Mouse (Mus musculus) embryo, embryonic 10 days (tissue): ENCODE results near the gene Spaca4.

Experiments
- DNase-seq: peaks from one replicate; pipeline ENCODE4 v3.0.0-alpha.2; 2015; ENCODE audit warnings: low spot score

Gene Spaca4

GRCm38 (mm10) chr7:45712022-45712757, 13.4 kb downstream of the Spaca4 start:
- no peak for DNase-seq

DNA sequence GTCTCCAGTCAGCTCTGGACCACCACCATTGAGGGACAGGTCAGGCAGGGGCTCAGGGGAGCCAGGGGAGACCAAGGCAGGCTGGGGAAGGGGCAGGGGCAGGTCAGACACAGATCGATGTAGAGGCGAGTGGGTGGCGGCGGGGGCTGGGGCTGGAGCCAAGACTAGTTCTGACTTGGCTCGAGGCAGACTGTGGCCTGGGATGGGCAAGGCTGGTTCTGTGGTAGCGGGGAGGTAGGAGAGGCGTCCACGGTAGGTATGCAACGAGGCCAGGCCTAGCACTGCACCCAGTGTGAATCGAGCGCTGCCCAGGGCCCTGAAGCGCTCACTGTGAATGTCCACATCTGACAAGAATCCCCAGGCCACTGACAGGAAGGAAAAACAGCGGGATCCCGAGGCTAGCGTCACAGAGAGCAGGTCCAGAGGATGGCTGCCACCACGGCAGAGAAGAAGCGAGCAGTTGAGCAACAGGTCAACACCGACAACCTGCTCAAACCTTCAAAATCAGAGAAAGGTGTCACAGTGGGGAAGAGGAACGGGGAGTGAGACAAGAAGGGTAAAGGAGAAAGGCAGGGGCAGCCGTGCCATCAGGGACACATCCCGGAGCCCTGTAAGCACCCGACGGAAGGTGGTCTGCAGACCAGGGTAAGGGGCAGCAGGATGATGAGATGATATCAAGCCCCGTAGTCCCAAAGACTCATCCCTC, 14.1 kb downstream of the Spaca4 start:
- no peak for DNase-seq

GRCm38 (mm10) chr7:45710477-45711191, 15.0 kb downstream of the Spaca4 start:
- DNase-seq = no peak

- no peak for DNase-seq
Measured at GRCm38 (mm10) chr7:45709677-45710355, 15.8 kb downstream of the Spaca4 start.

- peak; percentile 71 for DNase-seq
Measured at GRCm38 (mm10) chr7:45709036-45709435, 16.6 kb downstream of the Spaca4 start.

DNA sequence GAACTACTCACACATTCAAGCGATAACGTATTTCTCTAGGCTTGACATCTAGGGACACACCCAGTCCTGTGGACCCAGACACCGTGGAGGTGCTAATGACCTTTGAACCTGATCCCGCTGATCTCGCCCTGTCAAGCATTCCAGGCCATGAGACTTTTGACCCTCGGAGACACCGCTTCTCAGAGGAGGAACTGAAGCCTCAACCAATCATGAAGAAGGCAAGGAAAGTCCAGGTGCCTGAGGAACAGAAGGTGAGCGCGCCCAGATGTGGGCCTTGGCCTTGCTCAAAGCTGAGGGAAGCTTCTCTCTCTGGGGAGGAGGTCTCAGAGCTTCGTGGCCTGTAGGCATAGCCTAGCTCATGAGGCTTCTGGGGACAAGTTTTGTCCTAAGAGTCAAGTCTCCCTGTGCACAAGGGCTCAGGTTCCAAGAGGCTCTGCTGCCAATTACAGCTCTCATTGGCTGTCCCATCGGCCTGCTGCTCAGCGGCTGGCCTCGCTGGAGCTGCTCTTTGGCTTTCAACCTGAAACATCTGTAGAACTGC, 17.3 kb downstream of the Spaca4 start:
- DNase-seq = peak; percentile 49

- DNase-seq = peak; percentile 94
Measured at GRCm38 (mm10) chr7:45707375-45707967, 18.1 kb downstream of the Spaca4 start.

DNA sequence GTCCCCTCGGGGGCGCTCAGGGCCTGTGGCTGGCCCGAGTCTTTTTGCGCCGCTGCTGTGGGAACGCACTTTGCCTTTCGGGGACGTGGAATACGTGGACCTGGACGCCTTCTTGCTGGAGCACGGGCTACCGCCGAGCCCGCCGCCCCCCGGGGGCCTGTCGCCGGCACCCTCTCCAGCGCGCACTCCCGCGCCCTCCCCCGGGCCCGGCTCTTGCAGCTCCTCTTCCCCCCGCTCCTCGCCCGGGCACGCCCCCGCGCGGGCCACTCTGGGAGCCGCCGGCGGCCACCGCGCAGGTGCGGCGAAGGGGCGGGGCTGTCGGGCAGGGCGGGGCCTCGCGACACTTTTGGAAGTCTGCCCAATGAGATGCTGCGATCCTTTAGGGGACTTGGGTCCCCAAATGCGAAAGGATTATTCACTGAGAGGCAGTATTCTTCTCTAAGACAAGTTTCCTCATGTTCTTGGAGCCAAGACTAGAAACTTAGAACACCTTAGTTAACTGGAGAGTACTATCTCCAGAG, 18.8 kb downstream of the Spaca4 start:
- peak; percentile 82 for DNase-seq

- DNase-seq = peak; percentile 79
Measured at GRCm38 (mm10) chr7:45705873-45706281, 19.7 kb downstream of the Spaca4 start.

GRCm38 (mm10) chr7:45705443-45705864, 20.2 kb downstream of the Spaca4 start:
- DNase-seq = no peak

- peak; percentile 100 for DNase-seq
Measured at GRCm38 (mm10) chr7:45704730-45705442, 20.7 kb downstream of the Spaca4 start, which contains the start of gene Dbp. Dbp (plus strand) TSS chr7:45705088.

GRCm38 (mm10) chr7:45704046-45704559, 21.5 kb downstream of the Spaca4 start:
- DNase-seq = peak; percentile 88

DNA sequence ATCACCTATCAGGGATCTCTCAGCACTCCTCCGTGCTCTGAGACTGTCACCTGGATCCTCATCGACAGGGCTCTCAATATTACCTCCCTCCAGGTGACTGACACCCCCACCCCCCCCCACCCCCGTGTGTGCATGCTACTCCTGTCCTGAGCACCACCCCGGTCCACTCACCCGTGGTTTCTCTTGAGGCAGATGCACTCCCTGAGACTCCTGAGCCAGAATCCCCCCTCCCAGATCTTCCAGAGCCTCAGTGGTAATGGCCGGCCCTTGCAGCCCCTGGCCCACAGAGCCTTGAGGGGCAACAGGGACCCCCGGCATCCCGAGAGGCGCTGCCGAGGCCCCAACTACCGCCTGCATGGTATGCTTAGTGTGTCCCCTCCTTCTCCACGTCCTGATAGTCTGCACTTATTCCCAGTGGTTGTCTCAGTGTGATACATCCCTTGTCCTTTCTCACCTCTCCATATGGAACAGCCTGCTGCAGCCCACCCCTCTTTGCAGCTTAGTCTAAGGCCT, 22.0 kb downstream of the Spaca4 start:
- no peak for DNase-seq

GRCm38 (mm10) chr7:45702809-45703520, 22.6 kb downstream of the Spaca4 start:
- DNase-seq = no peak

GRCm38 (mm10) chr7:45702316-45702715, 23.3 kb downstream of the Spaca4 start:
- no peak for DNase-seq

DNA sequence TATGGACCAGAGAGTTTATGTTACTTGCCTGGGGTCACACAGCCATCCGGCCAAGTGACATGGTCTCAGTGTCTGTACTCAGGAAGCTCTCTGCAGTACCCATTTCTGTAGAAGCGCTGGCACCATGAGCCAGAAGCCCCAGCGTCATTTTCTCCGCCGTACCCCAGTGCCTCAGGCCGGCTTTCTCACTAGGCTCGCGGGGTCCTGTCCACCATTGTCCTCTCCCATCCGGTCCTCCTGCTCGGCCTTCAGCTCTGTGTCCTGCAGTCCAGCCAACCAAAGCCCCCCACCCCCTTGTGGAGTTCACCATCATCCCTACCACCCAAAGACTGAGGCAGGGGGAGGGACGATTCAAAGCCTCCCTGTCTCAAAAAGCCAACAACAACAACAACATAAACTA, 24.0 kb downstream of the Spaca4 start:
- DNase-seq = no peak

- DNase-seq = no peak
Measured at GRCm38 (mm10) chr7:45701072-45701471, 24.5 kb downstream of the Spaca4 start.

DNA sequence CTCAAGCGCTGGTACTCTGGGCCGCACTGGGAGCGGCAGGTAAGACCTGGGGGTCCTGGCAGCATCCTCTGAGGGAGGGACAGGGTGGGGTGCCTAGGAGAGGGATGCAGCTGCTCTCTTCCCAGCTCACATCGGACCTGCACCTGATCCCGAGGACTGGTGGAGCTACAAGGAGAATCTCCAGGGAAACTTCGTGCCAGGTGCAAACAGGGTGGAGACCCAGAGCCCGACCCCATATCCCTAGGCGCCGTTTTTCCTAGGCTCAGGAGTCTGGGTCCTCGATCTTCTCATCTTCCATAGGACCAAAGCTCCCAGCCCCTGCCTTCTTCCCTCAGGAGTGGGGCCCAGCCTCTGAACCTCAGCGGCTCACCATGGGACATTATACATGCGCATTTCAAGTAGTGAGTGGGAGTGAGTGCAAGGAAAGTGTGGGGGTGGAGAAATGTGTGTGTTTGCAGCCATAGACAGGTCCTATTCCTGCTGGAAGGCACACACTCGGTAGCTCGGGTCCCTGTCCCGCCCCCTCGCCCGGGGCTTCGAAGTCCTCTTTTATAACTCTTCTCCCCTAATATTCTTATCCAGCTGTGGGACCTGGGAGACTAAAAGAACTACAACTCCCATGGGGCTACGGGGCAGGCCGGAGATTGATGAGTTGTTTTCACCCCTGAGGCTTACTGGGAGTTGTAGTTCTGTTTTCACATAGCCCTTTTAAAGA, 25.2 kb downstream of the Spaca4 start:
- DNase-seq = peak; percentile 89
